Mouse (Mus musculus): ENCODE measurements around the gene Akr1c18. TPM values are rescaled to one million over a fixed set of nuclear protein-coding genes. Genes with fewer than 3 reads are reported as not detected.
"Not testable (repeated sequence)": the region's sequence is repeated elsewhere in the genome, so short reads cannot be mapped to it uniquely, and the experiment has no call there.

Akr1c18 gene
- 1.0 and 1.3 TPM in 2 replicates for polyA plus RNA-seq (2015; fragmentation: Nextera tagmentation; extraction: Ambion mirVana)

DNA sequence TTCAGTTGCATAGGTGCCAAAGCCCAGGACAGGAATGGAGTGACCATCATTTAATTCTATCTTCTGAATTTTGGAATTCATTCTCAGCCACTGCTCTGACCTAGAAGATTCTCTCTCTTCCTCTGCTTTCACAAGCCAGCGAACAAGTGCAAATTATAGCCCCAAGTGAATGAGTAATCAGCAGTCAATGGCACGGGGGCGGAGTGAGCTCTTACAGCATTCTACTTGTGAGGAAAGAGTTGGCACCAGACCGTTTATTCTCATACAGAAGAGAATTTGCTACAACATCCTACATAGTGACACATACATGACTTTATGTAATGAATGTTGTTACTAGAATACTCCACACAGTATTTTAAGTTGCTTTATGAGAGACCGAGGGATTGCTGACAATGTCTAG, at the start of gene Akr1c18:
TSS of gene Akr1c18 (minus strand) at position 137 of the 400 bp plus-strand sequence.
- WGBS, result 74% methylated on average over 5 of the region's 5 CpGs
- Histone ChIP-seq H3K9ac (no peak within 1 kb of the TSS), H3K4me1 (no peaks in the 10 kb centered on the region), H3K4me3 (replicated peaks) (no peak within 1 kb of the TSS), H3K36me3 (no peaks in the 10 kb centered on the region), H3K9me3 (no peaks in the 10 kb centered on the region), H3K27me3 (replicated peaks) (no peaks in the 10 kb centered on the region), H3K4me2 (no peak within 1 kb of the TSS), H3K27ac (no peak within 1 kb of the TSS)
- no peak for ATAC-seq (ENCODE audit: insufficient read depth, low FRiP score, low read depth)

DNA sequence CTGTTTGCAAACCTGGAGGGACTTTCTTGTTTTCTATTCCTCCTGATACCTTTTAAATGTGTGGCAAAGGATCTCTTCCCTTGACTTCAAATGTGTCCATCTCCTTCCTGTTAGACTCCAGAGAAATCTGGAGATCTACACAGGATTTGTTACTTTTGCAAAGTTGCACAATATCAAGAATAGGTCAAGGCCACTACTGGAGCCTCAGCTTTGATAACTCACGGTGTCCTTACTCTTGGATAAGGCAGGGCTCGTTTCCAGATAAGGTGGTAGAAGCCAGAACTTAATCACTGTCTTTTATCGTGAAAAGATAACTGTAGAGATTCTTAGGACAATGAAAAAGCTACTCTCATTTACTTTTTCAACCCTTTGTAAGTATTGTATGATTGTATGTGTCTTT, 42.1 kb upstream of the Akr1c18 start:
- H3K4me3 ChIP-seq (replicated peaks), result peak overlapping the region; percentile 30; the same call in 1 of the 2 replicates
- no peaks in the 10 kb centered on the region for H3K36me3 ChIP-seq
- no peak overlapping the region; the same call in 1 of the 2 replicates for H3K4me2 ChIP-seq
- WGBS, result 62% methylated on average over 3 of the region's 3 CpGs
- no peaks in the 10 kb centered on the region for H3K27me3 ChIP-seq (replicated peaks)
- ATAC-seq (ENCODE audit: insufficient read depth, low FRiP score, low read depth), result no peak
- no peaks in the 10 kb centered on the region for H3K9me3 ChIP-seq
- no peak overlapping the region for H3K27ac ChIP-seq
- no peak overlapping the region for H3K9ac ChIP-seq
- H3K4me1 ChIP-seq, result no peaks in the 10 kb centered on the region

DNA sequence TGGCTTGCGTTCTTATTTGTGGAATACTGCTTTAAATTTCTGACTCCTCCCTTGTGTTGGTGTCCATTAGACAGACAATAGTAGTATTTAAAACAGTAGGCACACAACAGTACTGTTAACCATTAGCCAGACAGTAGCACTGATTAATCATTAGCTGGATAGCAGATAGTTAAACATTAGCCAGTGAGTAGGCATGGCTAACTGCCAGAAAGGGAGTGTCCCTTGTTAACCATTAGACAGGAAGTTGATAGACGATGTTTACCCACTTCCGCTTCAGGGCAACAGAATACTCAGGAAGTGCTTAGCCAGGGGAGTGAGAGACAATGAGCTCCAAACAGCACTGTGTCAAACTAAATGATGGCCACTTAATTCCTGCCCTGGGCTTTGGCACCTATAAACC, 40.5 kb upstream of the Akr1c18 start, which contains the start of gene Akr1c13:
TSS of gene Akr1c13 (plus strand) at position 247 of the 400 bp plus-strand sequence.
- Histone ChIP-seq H3K9ac (no peak within 1 kb of the TSS), H3K27ac (peak within 1 kb of the TSS; percentile 33; the same call in 1 of the 2 replicates), H3K27me3 (replicated peaks) (no peaks in the 10 kb centered on the region), H3K4me2 (peak within 1 kb of the TSS; percentile 41), H3K4me1 (no peaks in the 10 kb centered on the region), H3K9me3 (no peaks in the 10 kb centered on the region), H3K4me3 (replicated peaks) (peak within 1 kb of the TSS; percentile 30), H3K36me3 (no peaks in the 10 kb centered on the region)
- ATAC-seq (ENCODE audit: insufficient read depth, low FRiP score, low read depth), result peak; percentile 92
- WGBS, result 34% methylated on average over 3 of the region's 3 CpGs

GRCm38 (mm10) chr13:4188174-4188573, 37.7 kb upstream of the Akr1c18 start:
- no peak overlapping the region for H3K4me3 ChIP-seq (replicated peaks)
- no peaks in the 10 kb centered on the region for H3K9me3 ChIP-seq
- WGBS, result 85% methylated on average over 2 of the region's 2 CpGs
- H3K4me2 ChIP-seq, result no peak overlapping the region
- no peak overlapping the region for H3K27ac ChIP-seq
- no peaks in the 10 kb centered on the region for H3K36me3 ChIP-seq
- H3K9ac ChIP-seq, result no peak overlapping the region
- H3K27me3 ChIP-seq (replicated peaks), result no peaks in the 10 kb centered on the region
- no peak for ATAC-seq (ENCODE audit: insufficient read depth, low FRiP score, low read depth)
- H3K4me1 ChIP-seq, result no peaks in the 10 kb centered on the region

GRCm38 (mm10) chr13:4186641-4187411, 36.4 kb upstream of the Akr1c18 start:
- not testable (repeated sequence) for ATAC-seq (ENCODE audit: insufficient read depth, low FRiP score, low read depth); H3K4me2 ChIP-seq; H3K4me1 ChIP-seq; H3K36me3 ChIP-seq; H3K27me3 ChIP-seq (replicated peaks); H3K9ac ChIP-seq; H3K4me3 ChIP-seq (replicated peaks); H3K9me3 ChIP-seq; H3K27ac ChIP-seq
- WGBS, result 76% methylated on average over 7 of the region's 7 CpGs

DNA sequence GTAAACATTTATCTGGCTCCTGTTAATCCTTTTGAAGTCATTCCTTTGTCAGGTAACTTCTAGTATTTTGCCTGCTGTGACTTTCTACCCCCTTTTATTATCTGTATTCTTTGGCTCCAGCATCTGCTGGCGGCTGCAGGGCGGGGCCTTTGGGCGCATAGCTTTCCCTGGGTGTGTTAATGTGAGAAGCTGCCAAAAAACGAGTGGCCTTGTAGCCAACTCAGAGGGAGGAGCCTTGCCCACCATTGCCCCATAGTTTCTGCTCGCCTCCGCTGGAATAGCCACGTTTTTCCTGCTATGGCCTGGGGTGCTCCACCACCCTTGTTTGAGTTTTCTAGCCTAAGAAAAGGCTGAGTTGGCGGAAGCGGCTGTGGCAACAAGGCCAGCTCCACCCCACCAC, 32.7 kb upstream of the Akr1c18 start:
- ATAC-seq (ENCODE audit: insufficient read depth, low FRiP score, low read depth), result no peak
- Histone ChIP-seq H3K4me3 (replicated peaks) (no peak overlapping the region), H3K36me3 (no peaks in the 10 kb centered on the region), H3K9me3 (no peaks in the 10 kb centered on the region), H3K27me3 (replicated peaks) (no peaks in the 10 kb centered on the region), H3K27ac (no peak overlapping the region), H3K4me2 (no peak overlapping the region), H3K4me1 (no peaks in the 10 kb centered on the region), H3K9ac (no peak overlapping the region)
- WGBS, result 72% methylated on average over 9 of the region's 9 CpGs

DNA sequence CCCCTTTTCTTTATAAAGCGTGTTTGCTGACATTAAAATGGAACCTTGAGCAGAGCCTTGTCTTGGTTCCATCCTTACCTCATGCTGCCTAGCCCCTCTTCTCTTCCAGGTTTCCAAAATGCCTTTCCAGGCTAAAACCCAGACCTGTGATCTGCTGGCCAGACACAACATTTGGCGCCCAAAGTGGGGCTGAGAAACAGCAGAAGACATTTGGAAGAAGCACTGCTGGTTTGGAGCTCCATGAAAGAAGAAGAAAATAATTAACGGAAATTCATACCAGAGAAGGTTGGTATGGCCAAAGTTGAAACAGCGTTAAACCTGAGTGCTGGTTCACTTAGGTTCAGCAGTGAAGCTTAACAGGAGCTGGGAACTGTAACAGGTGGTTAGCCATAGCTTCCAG, 30.9 kb upstream of the Akr1c18 start:
- not testable (repeated sequence) for H3K4me2 ChIP-seq; H3K9me3 ChIP-seq; ATAC-seq (ENCODE audit: insufficient read depth, low FRiP score, low read depth); H3K27ac ChIP-seq; H3K9ac ChIP-seq; H3K36me3 ChIP-seq; H3K4me3 ChIP-seq (replicated peaks); H3K4me1 ChIP-seq; H3K27me3 ChIP-seq (replicated peaks)
- WGBS, result 82% methylated on average over 4 of the region's 4 CpGs

DNA sequence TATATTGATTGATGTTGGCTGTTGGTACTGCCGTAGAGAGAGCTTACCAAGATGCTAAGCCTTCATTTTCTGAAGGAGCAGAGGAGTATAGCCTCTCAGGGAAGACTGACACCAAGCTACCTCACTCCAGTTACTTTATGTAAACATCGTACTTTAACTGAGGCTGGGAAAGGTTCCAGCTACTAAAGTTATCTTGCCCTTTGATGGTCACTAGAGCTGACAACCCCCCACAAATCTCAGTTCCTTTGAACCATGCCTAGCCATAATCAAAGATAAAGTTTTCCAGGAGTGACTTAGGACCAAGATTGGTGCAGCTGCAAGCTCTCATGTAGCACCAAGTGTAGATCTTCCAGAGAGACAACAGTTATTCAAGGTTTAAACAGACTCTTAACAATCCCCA, 22.5 kb upstream of the Akr1c18 start:
- Histone ChIP-seq H3K4me1 (no peaks in the 10 kb centered on the region), H3K36me3 (no peaks in the 10 kb centered on the region), H3K27me3 (replicated peaks) (no peaks in the 10 kb centered on the region), H3K9ac (no peak overlapping the region), H3K9me3 (no peaks in the 10 kb centered on the region), H3K4me3 (replicated peaks) (no peak overlapping the region), H3K4me2 (no peak overlapping the region), H3K27ac (0 out of 2 replicates have a peak overlapping the region, but pooled peaks have one; percentile 11)
- no peak for ATAC-seq (ENCODE audit: insufficient read depth, low FRiP score, low read depth)
- WGBS, result 24% methylated on average over 2 of the region's 2 CpGs

DNA sequence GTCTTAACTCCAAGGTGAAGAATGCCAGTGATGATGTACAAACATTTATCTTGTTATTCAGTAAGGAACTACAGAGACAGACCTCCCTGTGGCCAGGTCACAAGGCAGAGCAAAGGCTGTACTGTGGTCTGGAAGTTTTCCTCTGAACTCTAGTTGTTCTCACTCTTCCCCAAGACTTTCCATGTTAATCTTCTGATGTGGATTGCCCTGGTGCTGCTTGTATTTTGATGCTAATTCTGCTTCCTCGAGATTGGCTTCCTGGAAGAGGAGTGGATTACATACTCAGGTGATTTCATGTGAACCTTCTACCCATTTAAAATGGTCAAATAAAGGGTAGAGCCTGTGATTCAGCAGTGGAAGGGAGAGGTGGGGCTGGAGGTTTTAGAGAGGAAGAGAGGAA, 17.6 kb upstream of the Akr1c18 start:
- Histone ChIP-seq H3K4me1 (no peaks in the 10 kb centered on the region), H3K4me3 (replicated peaks) (no peak overlapping the region), H3K9me3 (no peaks in the 10 kb centered on the region), H3K4me2 (no peak overlapping the region), H3K9ac (no peak overlapping the region), H3K27me3 (replicated peaks) (no peaks in the 10 kb centered on the region), H3K27ac (no peak overlapping the region), H3K36me3 (no peaks in the 10 kb centered on the region)
- 36% methylated on average over 1 of the region's 1 CpGs for WGBS
- ATAC-seq (ENCODE audit: insufficient read depth, low FRiP score, low read depth), result no peak

GRCm38 (mm10) chr13:4155286-4155685, 4.8 kb upstream of the Akr1c18 start:
- H3K9ac ChIP-seq, result no peak overlapping the region
- no peak overlapping the region for H3K4me2 ChIP-seq
- no peaks in the 10 kb centered on the region for H3K9me3 ChIP-seq
- no peak overlapping the region for H3K27ac ChIP-seq
- no peak for ATAC-seq (ENCODE audit: insufficient read depth, low FRiP score, low read depth)
- H3K4me1 ChIP-seq, result no peaks in the 10 kb centered on the region
- no peaks in the 10 kb centered on the region for H3K27me3 ChIP-seq (replicated peaks)
- no peak overlapping the region for H3K4me3 ChIP-seq (replicated peaks)
- WGBS, result 79% methylated on average over 2 of the region's 2 CpGs
- H3K36me3 ChIP-seq, result no peaks in the 10 kb centered on the region

DNA sequence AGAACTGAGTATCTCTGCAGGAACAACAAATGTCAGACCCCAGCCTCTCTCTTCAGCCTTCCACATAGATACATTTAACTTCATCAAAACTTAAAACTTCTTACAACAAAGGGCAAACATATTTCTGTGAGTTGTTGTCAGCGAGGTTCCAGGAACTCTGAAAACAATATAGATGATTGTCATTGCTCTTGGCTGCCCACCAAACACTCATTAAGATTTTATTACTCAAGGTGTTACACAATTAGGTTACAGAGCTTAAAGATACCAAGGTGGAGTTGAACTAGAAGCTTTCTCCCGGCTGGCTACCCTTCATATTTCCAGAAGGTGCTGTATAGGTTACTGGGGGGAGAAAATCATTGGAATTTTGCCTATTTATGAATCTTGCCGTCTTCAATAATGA, 3.1 kb upstream of the Akr1c18 start:
- WGBS, result 69% methylated on average over 3 of the region's 3 CpGs
- no peak overlapping the region for H3K9ac ChIP-seq
- H3K4me1 ChIP-seq, result no peaks in the 10 kb centered on the region
- H3K27ac ChIP-seq, result no peak overlapping the region
- ATAC-seq (ENCODE audit: insufficient read depth, low FRiP score, low read depth), result no peak
- H3K27me3 ChIP-seq (replicated peaks), result no peaks in the 10 kb centered on the region
- no peaks in the 10 kb centered on the region for H3K36me3 ChIP-seq
- H3K9me3 ChIP-seq, result no peaks in the 10 kb centered on the region
- H3K4me2 ChIP-seq, result no peak overlapping the region
- H3K4me3 ChIP-seq (replicated peaks), result no peak overlapping the region

GRCm38 (mm10) chr13:4152908-4153307, 2.5 kb upstream of the Akr1c18 start:
- 59% methylated on average over 2 of the region's 2 CpGs for WGBS
- Histone ChIP-seq H3K9ac (no peak overlapping the region), H3K4me3 (replicated peaks) (no peak overlapping the region), H3K4me2 (no peak overlapping the region), H3K36me3 (no peaks in the 10 kb centered on the region), H3K27ac (no peak overlapping the region), H3K4me1 (no peaks in the 10 kb centered on the region), H3K27me3 (replicated peaks) (no peaks in the 10 kb centered on the region), H3K9me3 (no peaks in the 10 kb centered on the region)
- ATAC-seq (ENCODE audit: insufficient read depth, low FRiP score, low read depth), result no peak
